Mouse (Mus musculus): ENCODE measurements around the gene Pef1.

DNA sequence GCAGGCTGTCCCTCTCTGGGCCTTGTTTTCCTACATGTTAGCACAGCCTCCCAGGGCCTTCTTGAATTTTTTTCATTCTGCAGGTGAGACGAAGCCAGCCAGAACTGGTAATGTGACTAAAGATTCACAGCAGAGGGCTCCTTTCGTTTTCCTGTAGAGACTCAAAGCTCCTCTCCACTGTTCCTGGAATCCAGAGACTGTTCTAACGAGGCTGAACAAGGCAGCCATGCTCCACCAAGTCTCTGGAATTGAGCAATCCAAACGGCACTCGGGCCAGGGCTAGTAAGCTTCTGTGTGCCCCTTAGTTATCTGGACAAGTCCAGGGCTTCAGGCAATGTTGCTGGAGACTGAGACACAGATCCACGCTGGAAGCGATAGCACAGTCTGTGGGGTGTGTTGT, 75.2 kb downstream of the Pef1 start:
- TF ChIP-seq CTCF (IDR thresholded peaks at IDR 0.05; ENCODE audit: low read depth, low read length) (no peak), POLR2A (IDR thresholded peaks at IDR 0.05; ENCODE audit: extremely low read depth, insufficient read depth, low read length) (no peak)

All from liver, adult 2 months (tissue).